Mouse (Mus musculus) limb, embryonic 11.5 days (tissue): ENCODE measurements around the gene Dglucy. TPM values are rescaled to one million over a fixed set of nuclear protein-coding genes. Genes with fewer than 3 reads are reported as not detected.

Experiments used
- ATAC-seq: fragments of 200-750 bp; cut with Nextera tagmentation; 2 replicates; pipeline ENCODE4 v1.8.0; 2017; ENCODE audit warnings: low read depth; ENCODE audit not compliant: insufficient number of reproducible peaks, low FRiP score, low TSS enrichment
- DNase-seq: peaks from one replicate; pipeline ENCODE4 v3.0.0-alpha.2; 2015; ENCODE audit warnings: low spot score
- H3K27ac ChIP-seq: fragments of 300-500 bp; sonication (generic); replicated peaks from 2 replicates; pipeline ENCODE4 v1.5.1; 2014; ENCODE audit warnings: low read depth, mild to moderate bottlenecking, low read length
- H3K27me3 ChIP-seq: fragments of 300-500 bp; sonication (generic); 2 replicates; pipeline ENCODE4 v1.6.1; 2014; ENCODE audit warnings: mild to moderate bottlenecking, low read length, mixed read lengths; ENCODE audit not compliant: control insufficient read depth, insufficient read depth
- H3K36me3 ChIP-seq: fragments of 300-500 bp; sonication (generic); 2 replicates; pipeline ENCODE4 v1.6.1; 2014; ENCODE audit warnings: mild to moderate bottlenecking, low read length, moderate library complexity, mixed read lengths; ENCODE audit not compliant: control insufficient read depth, insufficient read depth
- H3K4me1 ChIP-seq: fragments of 300-500 bp; sonication (generic); 2 replicates; pipeline ENCODE4 v1.6.1; 2014; ENCODE audit warnings: low read length, mixed read lengths; ENCODE audit not compliant: control insufficient read depth, insufficient read depth
- H3K4me2 ChIP-seq: fragments of 300-500 bp; sonication (generic); 2 replicates; pipeline ENCODE4 v1.6.1; 2014; ENCODE audit warnings: low read depth, mild to moderate bottlenecking, moderate library complexity; ENCODE audit not compliant: severe bottlenecking
- H3K4me3 ChIP-seq: fragments of 300-500 bp; sonication (generic); 2 replicates; pipeline ENCODE4 v1.5.1; 2014; ENCODE audit warnings: low read depth, low read length
- H3K9ac ChIP-seq: fragments of 300-500 bp; sonication (generic); 2 replicates; pipeline ENCODE4 v1.6.1; 2014; ENCODE audit warnings: mild to moderate bottlenecking, low read length
- H3K9me3 ChIP-seq: fragments of 300-500 bp; sonication (generic); 2 replicates; pipeline ENCODE4 v1.6.1; 2016; ENCODE audit warnings: low read length; ENCODE audit not compliant: control insufficient read depth
- WGBS: fragments of 180-500 bp; shearing (Covaris S2); extraction: QIAGEN DNeasy Blood & Tissue Kit; methylation state at CpG from one replicate; pipeline ENCODE4 v1.1.7; 2014; 5-methylcytosine and 5-hydroxymethylcytosine counted together
- polyA plus RNA-seq: library from polyadenylated mRNA; unstranded; fragments of >200 nt; fragmentation: Nextera tagmentation; extraction: Ambion mirVana; gene quantifications from 2 replicates; pipeline ENCODE4 v1.2.1, GENCODE M21; 2014

Dglucy gene
- polyA plus RNA-seq, 1 experiment from 2014 or later = 0.36 TPM

DNA sequence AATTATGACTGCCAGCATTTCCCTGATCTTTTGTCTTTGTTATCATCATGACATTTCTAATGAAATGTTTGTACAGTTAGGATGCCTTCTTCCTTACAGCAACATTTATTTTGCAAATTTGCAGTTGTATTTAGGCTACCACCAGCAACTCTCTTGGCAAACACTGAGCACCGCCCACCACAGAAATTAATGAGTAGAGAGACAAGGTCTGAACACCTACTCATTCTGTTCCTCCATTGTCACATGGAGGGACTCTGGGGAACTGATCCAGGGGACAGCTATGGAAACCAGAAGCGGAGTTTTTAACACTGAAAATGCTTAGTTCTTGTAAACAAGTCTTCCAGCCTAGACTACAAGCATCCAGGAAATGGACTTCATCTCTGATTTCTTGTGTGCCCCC is 35.0 kb downstream of the Dglucy start:
- DNase-seq (no peak), ATAC-seq (no peak)
- Histone ChIP-seq H3K4me1 (no peaks in the 10 kb centered on the region), H3K27me3 (no peaks in the 10 kb centered on the region), H3K4me3 (no peak overlapping the region), H3K36me3 (no peaks in the 10 kb centered on the region), H3K9me3 (no peaks in the 10 kb centered on the region), H3K9ac (no peak overlapping the region), H3K4me2 (no peak overlapping the region), H3K27ac (no peak overlapping the region)
- 91% methylated on average over 2 of the region's 2 CpGs for WGBS

DNA sequence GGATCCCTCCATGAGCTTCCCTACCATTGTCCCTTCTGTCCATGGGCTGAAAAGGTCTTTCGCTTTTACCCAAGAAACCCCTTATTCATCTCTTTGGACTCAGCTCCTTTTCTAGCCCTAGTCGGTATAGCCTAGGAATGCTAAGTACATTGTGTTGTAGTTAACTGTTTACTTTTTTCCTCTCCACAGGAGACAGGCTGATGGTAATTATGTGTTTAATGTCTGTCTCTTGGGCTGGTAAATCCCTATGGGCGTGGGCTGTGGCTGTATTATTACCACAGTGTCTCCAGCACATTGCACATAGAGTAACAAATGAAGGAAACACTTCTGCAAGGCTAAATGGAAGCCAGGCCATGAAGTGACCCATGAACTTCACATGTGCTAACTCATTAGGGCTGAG is 35.8 kb downstream of the Dglucy start:
- Histone ChIP-seq H3K27me3 (no peaks in the 10 kb centered on the region), H3K9me3 (no peaks in the 10 kb centered on the region), H3K4me3 (no peak overlapping the region), H3K27ac (no peak overlapping the region), H3K36me3 (no peaks in the 10 kb centered on the region), H3K4me1 (no peaks in the 10 kb centered on the region), H3K9ac (no peak overlapping the region), H3K4me2 (no peak overlapping the region)
- no peak for ATAC-seq
- 81% methylated on average over 3 of the region's 3 CpGs for WGBS
- no peak for DNase-seq

DNA sequence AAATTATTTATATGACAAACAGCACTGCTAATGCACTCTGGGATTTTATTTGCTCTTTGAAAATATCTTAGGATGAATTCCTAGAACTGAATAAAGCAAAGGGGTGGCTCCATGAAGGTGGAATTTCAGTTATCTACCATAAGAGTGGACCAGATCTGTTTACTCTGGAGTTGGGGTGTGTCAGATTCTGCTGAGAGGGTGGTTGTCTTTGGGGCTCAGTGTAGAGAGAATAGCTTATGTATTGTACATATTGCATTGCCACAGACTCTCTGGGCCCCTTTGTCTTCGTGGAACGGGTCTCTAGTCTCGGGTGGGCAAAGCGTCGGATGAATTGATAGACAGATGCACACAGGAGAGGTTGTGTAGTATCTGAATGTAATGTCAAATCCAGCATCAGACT is 38.0 kb downstream of the Dglucy start:
- Histone ChIP-seq H3K4me1 (no peaks in the 10 kb centered on the region), H3K9ac (no peak overlapping the region), H3K36me3 (no peaks in the 10 kb centered on the region), H3K4me3 (no peak overlapping the region), H3K4me2 (no peak overlapping the region), H3K27me3 (no peaks in the 10 kb centered on the region), H3K27ac (no peak overlapping the region), H3K9me3 (no peaks in the 10 kb centered on the region)
- WGBS = 89% methylated on average over 5 of the region's 5 CpGs
- no peak for DNase-seq
- ATAC-seq = no peak

DNA sequence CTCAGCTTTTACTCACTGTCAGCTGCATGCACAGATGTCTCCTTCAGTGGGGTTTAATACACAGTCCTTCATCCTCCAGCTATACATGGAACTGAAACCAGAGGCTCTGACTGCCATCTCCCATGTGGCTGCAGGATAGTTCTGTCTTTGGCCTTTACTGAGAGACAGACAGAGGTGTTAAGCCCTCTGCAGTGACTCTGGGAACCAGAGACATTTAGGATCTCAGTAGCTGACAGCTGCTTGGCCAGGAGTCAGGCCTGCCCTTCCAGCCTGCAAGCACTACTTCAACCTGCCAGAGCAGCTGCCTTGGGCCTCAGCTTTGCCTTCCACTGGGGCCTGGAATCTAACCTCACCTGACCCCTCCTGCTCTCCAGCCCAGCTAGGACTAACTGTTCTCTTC is 41.1 kb downstream of the Dglucy start:
- H3K9me3 ChIP-seq = no peaks in the 10 kb centered on the region
- DNase-seq = no peak

DNA sequence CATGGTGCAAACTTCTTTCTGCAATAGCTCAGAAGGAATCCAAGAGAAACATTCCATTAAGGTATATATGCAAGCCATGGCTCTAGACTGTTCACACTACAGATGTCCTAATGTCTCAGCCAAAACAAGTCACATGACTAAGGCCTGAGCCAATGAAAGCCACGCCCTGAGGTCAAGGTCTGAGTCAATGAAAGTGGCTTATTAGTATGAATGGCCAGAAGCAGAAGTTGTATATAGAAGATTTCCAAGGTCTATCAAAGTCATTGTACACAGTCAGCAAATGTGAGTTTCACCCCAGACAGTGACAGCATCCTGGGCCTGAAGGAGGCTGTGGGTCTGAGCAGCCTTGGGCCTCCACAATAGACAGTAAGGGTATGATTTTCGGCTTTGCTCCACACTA is 52.2 kb downstream of the Dglucy start:
- WGBS = 90% methylated on average over 2 of the region's 2 CpGs
- no peak overlapping the region for H3K9ac ChIP-seq
- H3K27ac ChIP-seq = no peak overlapping the region
- no peak overlapping the region for H3K4me2 ChIP-seq
- no peak for ATAC-seq
- H3K4me3 ChIP-seq = no peak overlapping the region
- DNase-seq = no peak
- no peaks in the 10 kb centered on the region for H3K4me1 ChIP-seq
- H3K36me3 ChIP-seq = no peaks in the 10 kb centered on the region
- no peaks in the 10 kb centered on the region for H3K27me3 ChIP-seq
- H3K9me3 ChIP-seq = no peaks in the 10 kb centered on the region

More for the DNA sequence above, 41.1 kb downstream of the Dglucy start:
- no peak for ATAC-seq
- no peak overlapping the region for H3K27ac ChIP-seq
- H3K27me3 ChIP-seq = no peaks in the 10 kb centered on the region
- H3K4me3 ChIP-seq = no peak overlapping the region
- H3K4me1 ChIP-seq = no peaks in the 10 kb centered on the region
- no peaks in the 10 kb centered on the region for H3K36me3 ChIP-seq
- H3K9ac ChIP-seq = no peak overlapping the region
- no peak overlapping the region for H3K4me2 ChIP-seq

DNA sequence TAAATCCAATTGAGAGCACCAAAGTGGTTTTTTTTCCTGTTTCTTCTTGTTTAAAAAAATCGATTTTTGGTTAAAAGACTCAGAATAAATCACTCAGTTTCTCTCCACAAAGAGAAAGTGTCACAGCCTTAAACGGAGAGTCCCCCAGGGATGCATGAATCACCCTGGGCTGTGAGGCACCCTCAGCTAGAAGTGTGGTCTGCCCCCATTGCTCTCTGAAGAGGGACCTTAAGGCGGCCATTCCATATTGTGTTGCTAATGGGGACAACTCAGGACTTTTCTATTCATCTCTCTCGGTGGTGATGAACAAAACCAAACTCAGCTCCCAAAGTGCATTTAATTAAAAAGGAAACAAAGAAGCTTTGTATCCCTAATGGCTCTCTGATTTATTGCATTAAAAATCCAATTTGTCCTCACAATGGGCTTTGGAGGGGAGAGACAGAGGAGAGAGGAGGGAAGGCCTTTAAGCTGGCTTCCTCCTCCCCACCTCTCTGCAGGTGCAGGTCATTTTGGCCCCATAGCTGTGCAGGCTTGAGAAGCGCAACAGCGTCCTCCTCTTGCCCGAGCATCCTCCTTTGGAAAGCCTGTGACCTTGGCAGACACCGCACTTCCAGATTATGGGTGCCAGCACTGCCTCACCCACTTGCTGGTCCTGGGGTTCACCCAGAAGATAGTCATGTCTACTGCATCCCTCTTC is 52.9 kb downstream of the Dglucy start:
- H3K9me3 ChIP-seq = no peaks in the 10 kb centered on the region
- ATAC-seq (no peak), DNase-seq (no peak)
- H3K27ac ChIP-seq = no peak overlapping the region
- WGBS = 69% methylated on average over 8 of the region's 8 CpGs
- H3K4me3 ChIP-seq = no peak overlapping the region
- no peaks in the 10 kb centered on the region for H3K4me1 ChIP-seq
- H3K9ac ChIP-seq = no peak overlapping the region
- H3K36me3 ChIP-seq = no peaks in the 10 kb centered on the region
- no peak overlapping the region for H3K4me2 ChIP-seq
- no peaks in the 10 kb centered on the region for H3K27me3 ChIP-seq

DNA sequence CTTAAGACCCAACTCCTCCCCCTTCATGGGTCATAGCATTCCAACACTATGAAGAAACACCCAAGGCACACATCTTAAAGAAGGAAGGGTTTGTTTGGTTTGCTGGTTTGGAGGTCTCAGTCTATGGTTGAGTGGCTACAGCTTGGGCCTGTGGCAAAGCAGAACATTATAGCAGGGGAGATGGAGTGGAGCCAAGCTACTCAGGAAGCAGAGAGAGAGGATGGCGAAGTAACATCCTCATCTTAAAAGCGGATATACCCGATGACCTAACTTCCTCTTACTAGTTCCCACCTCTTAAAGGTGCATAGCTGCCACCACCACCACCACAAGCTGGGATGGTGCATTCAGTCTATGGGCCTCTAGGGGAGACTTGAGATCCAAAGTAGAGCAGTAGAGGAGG is 58.4 kb downstream of the Dglucy start:
- no peak overlapping the region for H3K27ac ChIP-seq
- no peak for DNase-seq
- H3K4me2 ChIP-seq = no peak overlapping the region
- no peaks in the 10 kb centered on the region for H3K36me3 ChIP-seq
- H3K4me3 ChIP-seq = no peak overlapping the region
- no peaks in the 10 kb centered on the region for H3K9me3 ChIP-seq
- no peak for ATAC-seq
- no peak overlapping the region for H3K9ac ChIP-seq
- no peaks in the 10 kb centered on the region for H3K27me3 ChIP-seq
- no peaks in the 10 kb centered on the region for H3K4me1 ChIP-seq
- WGBS = 91% methylated on average over 3 of the region's 3 CpGs

DNA sequence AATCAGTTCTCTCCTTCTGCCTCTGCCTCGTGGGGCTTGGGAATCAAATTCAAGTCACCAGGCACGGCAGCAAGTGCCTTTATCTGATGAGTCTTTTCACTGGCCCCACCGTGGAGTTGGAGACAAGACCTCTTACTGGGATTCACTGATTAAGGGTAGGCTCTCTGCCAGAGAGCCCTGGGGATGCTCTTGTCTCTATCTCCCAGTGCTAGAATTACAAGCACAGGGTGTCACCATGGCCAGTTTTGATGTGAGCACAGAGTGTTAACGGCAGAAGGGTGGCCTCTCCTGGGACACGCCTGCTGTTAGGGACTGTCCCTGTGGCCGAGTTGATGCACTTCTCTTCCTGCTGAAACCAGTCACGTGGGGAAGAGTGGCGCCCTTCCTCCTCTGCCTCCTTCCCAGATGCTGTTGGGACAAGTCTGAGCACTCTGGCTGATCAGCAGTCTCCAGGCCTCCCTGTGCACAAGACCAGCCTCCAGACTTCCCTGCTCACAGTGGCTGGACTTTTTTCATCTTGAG is 60.3 kb downstream of the Dglucy start:
- Histone ChIP-seq H3K4me3 (no peak overlapping the region), H3K4me2 (no peak overlapping the region), H3K27me3 (no peaks in the 10 kb centered on the region), H3K27ac (no peak overlapping the region), H3K9ac (no peak overlapping the region), H3K9me3 (no peaks in the 10 kb centered on the region), H3K36me3 (no peaks in the 10 kb centered on the region), H3K4me1 (no peaks in the 10 kb centered on the region)
- no peak for DNase-seq
- WGBS = 43% methylated on average over 8 of the region's 8 CpGs
- no peak for ATAC-seq

DNA sequence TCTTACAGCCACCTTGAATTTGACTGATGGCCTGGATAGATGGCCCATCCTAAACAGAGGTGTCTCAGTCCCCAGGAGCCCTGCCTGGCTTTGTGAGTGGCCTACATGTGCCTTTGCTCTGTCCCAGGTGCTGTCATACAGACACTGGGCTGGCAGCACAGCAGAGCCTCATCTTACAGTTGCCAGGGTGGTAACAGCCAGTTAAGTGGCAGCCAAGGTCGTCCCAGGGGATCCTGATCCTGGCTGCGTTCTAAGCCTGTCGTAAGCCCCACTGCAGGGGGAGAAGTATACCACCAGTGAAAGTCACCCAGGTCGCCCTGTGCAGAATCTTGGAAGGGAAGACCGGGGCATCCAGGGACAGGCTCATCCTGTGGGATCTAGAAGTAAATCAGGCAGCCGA is 61.1 kb downstream of the Dglucy start:
- Histone ChIP-seq H3K27ac (no peak overlapping the region), H3K36me3 (no peaks in the 10 kb centered on the region), H3K4me1 (no peaks in the 10 kb centered on the region), H3K27me3 (no peaks in the 10 kb centered on the region), H3K4me2 (no peak overlapping the region), H3K9ac (peak overlapping the region; percentile 12; the same call in 1 of the 2 replicates), H3K4me3 (no peak overlapping the region), H3K9me3 (no peaks in the 10 kb centered on the region)
- 78% methylated on average over 6 of the region's 6 CpGs for WGBS
- DNase-seq (no peak), ATAC-seq (no peak)
